Mouse (Mus musculus) small intestine, adult 2 months (tissue): Measurements from ENCODE around the gene Stil.

Experiments used
- CTCF ChIP-seq: fragments of 200-500 bp; IDR thresholded peaks from 2 replicates; pipeline ENCODE4 v1.5.1; 2012; ENCODE audit warnings: low read depth, mild to moderate bottlenecking, control low read depth, inconsistent platforms, low read length, moderate library complexity, mixed read lengths; ENCODE audit not compliant: insufficient replicate concordance, insufficient read length; ENCODE audit errors: extremely low read depth
- POLR2A ChIP-seq: fragments of 200-500 bp; IDR thresholded peaks from 2 replicates; pipeline ENCODE4 v1.6.1; 2012; ENCODE audit warnings: low read depth, mild to moderate bottlenecking, control low read depth, inconsistent platforms, low read length, moderate library complexity

DNA sequence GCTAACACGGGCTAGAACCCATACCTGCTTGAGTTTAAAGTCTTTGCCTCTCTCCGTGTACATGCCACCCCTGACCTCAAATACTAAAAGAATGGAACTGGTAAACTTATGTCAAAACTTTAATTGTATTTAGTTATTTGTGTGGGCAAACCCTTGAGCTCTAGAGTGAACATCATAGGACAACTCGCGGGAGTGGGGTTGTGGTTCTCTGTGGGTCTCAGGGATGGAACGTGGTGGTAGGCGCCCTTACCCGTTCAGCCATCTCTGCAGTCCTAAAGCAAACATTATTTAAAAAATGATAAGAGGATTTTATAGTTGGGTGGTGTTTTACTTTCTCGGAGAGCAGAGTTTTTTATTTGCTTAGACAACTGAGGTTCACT lies 13.8 kb upstream of the Stil start:
- no peak for TF ChIP-seq CTCF
- TF ChIP-seq POLR2A: no peak
